Mouse (Mus musculus): ENCODE data around the gene Acot6. TPM values are rescaled to one million over a fixed set of nuclear protein-coding genes. Genes with fewer than 3 reads are reported as not detected.
"Not testable (repeated sequence)": the region's sequence is repeated elsewhere in the genome, so short reads cannot be mapped to it uniquely, and the experiment has no call there.

Acot6 gene
- polyA plus RNA-seq, 1 experiment from 2014 or later, result 1.5 TPM

- WGBS, result 90% methylated on average over 2 of the region's 2 CpGs
- Histone ChIP-seq H3K9me3 (ENCODE audit: control insufficient read depth, low read length) (no peaks in the 10 kb centered on the region), H3K27ac (replicated peaks; ENCODE audit: low read depth, low read length) (no peak overlapping the region), H3K4me2 (ENCODE audit: low read length) (no peak overlapping the region), H3K4me3 (replicated peaks; ENCODE audit: low read depth, low read length) (no peak overlapping the region), H3K36me3 (ENCODE audit: control insufficient read depth, insufficient read depth, low read length) (no peaks in the 10 kb centered on the region), H3K9ac (replicated peaks; ENCODE audit: low read length) (no peak overlapping the region), H3K27me3 (ENCODE audit: control insufficient read depth, insufficient read depth, low read length) (no peaks in the 10 kb centered on the region), H3K4me1 (ENCODE audit: control insufficient read depth, insufficient read depth, low read length) (no peaks in the 10 kb centered on the region)
- ATAC-seq (ENCODE audit: low FRiP score, low TSS enrichment) (no peak), DNase-seq (no peak)
Measured at GRCm38 (mm10) chr12:84083842-84084241, 16.6 kb upstream of the Acot6 start.

GRCm38 (mm10) chr12:84084581-84084980 is 15.9 kb upstream of the Acot6 start:
- Histone ChIP-seq H3K4me2 (ENCODE audit: low read length) (no peak overlapping the region), H3K27ac (replicated peaks; ENCODE audit: low read depth, low read length) (no peak overlapping the region), H3K9me3 (ENCODE audit: control insufficient read depth, low read length) (peaks cover 4% of the 10 kb centered on the region; the same call in 1 of the 2 replicates), H3K27me3 (ENCODE audit: control insufficient read depth, insufficient read depth, low read length) (no peaks in the 10 kb centered on the region), H3K9ac (replicated peaks; ENCODE audit: low read length) (no peak overlapping the region), H3K4me1 (ENCODE audit: control insufficient read depth, insufficient read depth, low read length) (no peaks in the 10 kb centered on the region), H3K4me3 (replicated peaks; ENCODE audit: low read depth, low read length) (no peak overlapping the region), H3K36me3 (ENCODE audit: control insufficient read depth, insufficient read depth, low read length) (no peaks in the 10 kb centered on the region)
- DNase-seq (no peak), ATAC-seq (ENCODE audit: low FRiP score, low TSS enrichment) (no peak)
- 91% methylated on average over 4 of the region's 4 CpGs for WGBS

DNA sequence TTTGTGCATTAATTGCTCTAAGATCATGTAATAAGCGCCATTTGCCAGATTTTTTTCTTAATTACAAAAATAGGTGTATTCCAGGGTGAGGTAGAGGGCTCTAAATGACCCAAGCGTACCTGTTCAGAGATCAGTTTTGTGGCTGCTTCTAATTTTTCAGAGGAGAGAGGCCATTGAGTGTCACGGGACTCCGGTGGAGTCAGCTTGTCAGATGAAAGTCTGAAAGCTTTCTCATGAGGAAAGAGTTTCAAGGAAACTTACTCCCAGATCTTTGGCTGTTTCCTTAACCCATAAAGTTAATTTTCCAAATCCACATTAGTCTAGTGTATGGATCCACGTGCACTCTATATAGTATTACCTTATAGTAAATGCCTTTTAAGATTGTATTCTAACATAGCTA is 5.8 kb upstream of the Acot6 start:
- not testable (repeated sequence) for ATAC-seq (ENCODE audit: low FRiP score, low TSS enrichment); H3K27ac ChIP-seq (replicated peaks; ENCODE audit: low read depth, low read length); H3K9ac ChIP-seq (replicated peaks; ENCODE audit: low read length); DNase-seq; H3K9me3 ChIP-seq (ENCODE audit: control insufficient read depth, low read length); H3K4me1 ChIP-seq (ENCODE audit: control insufficient read depth, insufficient read depth, low read length); H3K27me3 ChIP-seq (ENCODE audit: control insufficient read depth, insufficient read depth, low read length); H3K4me3 ChIP-seq (replicated peaks; ENCODE audit: low read depth, low read length); H3K36me3 ChIP-seq (ENCODE audit: control insufficient read depth, insufficient read depth, low read length); H3K4me2 ChIP-seq (ENCODE audit: low read length)
- 88% methylated on average over 5 of the region's 5 CpGs for WGBS

DNA sequence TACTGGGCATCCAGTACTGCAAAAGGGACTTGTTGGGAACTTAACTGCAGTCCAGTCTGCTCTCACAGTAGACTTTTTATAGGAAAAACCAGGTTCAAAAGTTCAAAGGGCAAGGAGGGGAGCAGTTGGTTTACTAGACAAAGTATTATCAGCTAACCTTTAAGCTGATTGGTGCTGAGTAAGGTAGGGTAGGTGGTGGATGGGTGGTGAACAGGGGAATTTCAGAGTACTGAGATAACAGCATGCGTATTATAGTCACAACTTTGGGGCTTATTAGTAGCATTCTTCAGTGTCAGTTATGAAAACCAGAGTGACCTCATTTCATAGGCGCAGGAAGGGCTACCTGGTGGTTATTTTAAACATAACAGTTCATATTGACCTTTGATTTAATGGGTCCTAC is 849 bp upstream of the Acot6 start:
- Histone ChIP-seq H3K4me3 (replicated peaks; ENCODE audit: low read depth, low read length) (no peak overlapping the region), H3K9me3 (ENCODE audit: control insufficient read depth, low read length) (no peaks in the 10 kb centered on the region), H3K36me3 (ENCODE audit: control insufficient read depth, insufficient read depth, low read length) (no peaks in the 10 kb centered on the region), H3K4me1 (ENCODE audit: control insufficient read depth, insufficient read depth, low read length) (0 out of 2 replicates have a peak, but pooled peaks cover 3% of the 10 kb centered on the region), H3K4me2 (ENCODE audit: low read length) (no peak overlapping the region), H3K27me3 (ENCODE audit: control insufficient read depth, insufficient read depth, low read length) (no peaks in the 10 kb centered on the region), H3K9ac (replicated peaks; ENCODE audit: low read length) (no peak overlapping the region), H3K27ac (replicated peaks; ENCODE audit: low read depth, low read length) (no peak overlapping the region)
- no peak for ATAC-seq (ENCODE audit: low FRiP score, low TSS enrichment)
- DNase-seq, result no peak
- WGBS, result 97% methylated on average over 2 of the region's 2 CpGs

GRCm38 (mm10) chr12:84100071-84100470 is 383 bp upstream of the Acot6 start:
- H3K4me3 ChIP-seq (replicated peaks; ENCODE audit: low read depth, low read length), result no peak overlapping the region; the same call in 1 of the 2 replicates

DNA sequence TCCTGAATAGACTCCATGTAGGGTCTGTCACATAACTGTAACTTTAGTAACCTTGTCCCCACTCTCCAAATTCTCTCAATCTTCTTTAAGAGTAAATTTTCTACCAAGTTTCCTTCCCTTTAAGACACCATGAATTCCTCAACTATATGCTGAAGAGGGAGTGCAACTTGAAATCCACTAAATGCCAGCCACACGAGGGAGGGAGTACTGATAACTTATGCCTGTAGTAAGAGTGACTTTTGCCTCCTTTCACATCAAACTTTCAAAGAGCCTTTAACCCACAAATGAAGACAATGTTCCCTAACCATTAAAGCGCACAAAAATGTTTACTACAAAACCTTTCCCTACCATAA is 1.0 kb downstream of the Acot6 start:
- H3K9me3 ChIP-seq (ENCODE audit: control insufficient read depth, low read length), result no peaks in the 10 kb centered on the region
- peak overlapping the region; percentile 76 for H3K4me2 ChIP-seq (ENCODE audit: low read length)
- peak overlapping the region; percentile 46 for H3K4me3 ChIP-seq (replicated peaks; ENCODE audit: low read depth, low read length)
- H3K4me1 ChIP-seq (ENCODE audit: control insufficient read depth, insufficient read depth, low read length), result 0 out of 2 replicates have a peak, but pooled peaks cover 3% of the 10 kb centered on the region
- H3K9ac ChIP-seq (replicated peaks; ENCODE audit: low read length), result no peak overlapping the region
- no peak for DNase-seq
- no peak overlapping the region for H3K27ac ChIP-seq (replicated peaks; ENCODE audit: low read depth, low read length)
- H3K36me3 ChIP-seq (ENCODE audit: control insufficient read depth, insufficient read depth, low read length), result no peaks in the 10 kb centered on the region
- WGBS, result 68% methylated on average over 2 of the region's 2 CpGs
- no peaks in the 10 kb centered on the region for H3K27me3 ChIP-seq (ENCODE audit: control insufficient read depth, insufficient read depth, low read length)
- ATAC-seq (ENCODE audit: low FRiP score, low TSS enrichment), result no peak

More at GRCm38 (mm10) chr12:84100071-84100470, 383 bp upstream of the Acot6 start:
- H3K36me3 ChIP-seq (ENCODE audit: control insufficient read depth, insufficient read depth, low read length), result no peaks in the 10 kb centered on the region
- DNase-seq (no peak), ATAC-seq (ENCODE audit: low FRiP score, low TSS enrichment) (no peak)
- 0 out of 2 replicates have a peak, but pooled peaks cover 3% of the 10 kb centered on the region for H3K4me1 ChIP-seq (ENCODE audit: control insufficient read depth, insufficient read depth, low read length)
- no peak overlapping the region for H3K9ac ChIP-seq (replicated peaks; ENCODE audit: low read length)
- peak overlapping the region; percentile 76 for H3K4me2 ChIP-seq (ENCODE audit: low read length)
- no peaks in the 10 kb centered on the region for H3K27me3 ChIP-seq (ENCODE audit: control insufficient read depth, insufficient read depth, low read length)
- no peaks in the 10 kb centered on the region for H3K9me3 ChIP-seq (ENCODE audit: control insufficient read depth, low read length)
- no peak overlapping the region for H3K27ac ChIP-seq (replicated peaks; ENCODE audit: low read depth, low read length)
- WGBS, result 50% methylated on average over 1 of the region's 1 CpGs

DNA sequence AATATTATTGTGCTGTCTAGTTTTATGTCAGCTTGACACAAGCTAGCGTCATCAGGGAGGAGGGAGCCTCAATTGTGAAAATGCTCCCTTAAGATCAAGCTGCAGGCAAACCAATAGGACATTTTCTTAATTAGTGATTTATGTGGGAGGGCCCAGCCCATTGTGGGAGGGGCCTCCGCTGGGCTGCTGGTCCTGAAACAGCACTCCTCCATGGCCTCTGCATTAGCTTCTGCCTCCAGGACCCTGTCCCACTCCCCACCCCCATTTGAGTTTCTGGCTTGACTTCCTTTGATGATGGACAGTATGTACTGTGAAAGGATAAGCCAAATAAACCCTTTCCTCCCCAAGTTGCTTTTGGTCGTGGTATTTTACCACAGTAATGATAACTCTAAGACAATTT is 6.6 kb downstream of the Acot6 start:
- Histone ChIP-seq H3K4me1 (ENCODE audit: control insufficient read depth, insufficient read depth, low read length) (no peaks in the 10 kb centered on the region), H3K27me3 (ENCODE audit: control insufficient read depth, insufficient read depth, low read length) (no peaks in the 10 kb centered on the region), H3K27ac (replicated peaks; ENCODE audit: low read depth, low read length) (no peak overlapping the region), H3K4me2 (ENCODE audit: low read length) (no peak overlapping the region), H3K9me3 (ENCODE audit: control insufficient read depth, low read length) (no peaks in the 10 kb centered on the region), H3K4me3 (replicated peaks; ENCODE audit: low read depth, low read length) (no peak overlapping the region), H3K36me3 (ENCODE audit: control insufficient read depth, insufficient read depth, low read length) (no peaks in the 10 kb centered on the region), H3K9ac (replicated peaks; ENCODE audit: low read length) (no peak overlapping the region)
- no peak for ATAC-seq (ENCODE audit: low FRiP score, low TSS enrichment)
- DNase-seq, result no peak
- WGBS, result 83% methylated on average over 3 of the region's 3 CpGs

DNA sequence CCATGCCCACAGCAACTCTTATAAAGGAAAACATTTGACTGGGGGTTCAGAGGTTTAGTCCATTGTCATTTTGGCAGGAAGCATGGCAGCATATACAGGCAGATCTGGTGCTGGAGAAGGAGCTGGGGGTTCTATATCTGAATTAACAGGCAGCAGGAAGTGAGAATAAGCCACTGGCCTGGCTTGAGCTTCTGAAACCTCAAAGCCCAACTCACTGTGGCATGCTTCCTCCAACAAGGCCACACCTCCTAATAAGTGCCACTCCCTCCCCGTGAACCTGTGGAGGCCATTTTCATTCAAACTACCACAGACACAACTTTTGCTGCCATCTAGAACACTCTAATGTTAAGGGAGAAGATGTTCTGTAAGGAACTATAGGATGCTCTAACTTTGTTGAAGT is 7.2 kb downstream of the Acot6 start:
- H3K4me3 ChIP-seq (replicated peaks; ENCODE audit: low read depth, low read length), result no peak overlapping the region
- ATAC-seq (ENCODE audit: low FRiP score, low TSS enrichment) (no peak), DNase-seq (no peak)
- no peak overlapping the region for H3K9ac ChIP-seq (replicated peaks; ENCODE audit: low read length)
- no peaks in the 10 kb centered on the region for H3K27me3 ChIP-seq (ENCODE audit: control insufficient read depth, insufficient read depth, low read length)
- no peak overlapping the region for H3K4me2 ChIP-seq (ENCODE audit: low read length)
- no peaks in the 10 kb centered on the region for H3K36me3 ChIP-seq (ENCODE audit: control insufficient read depth, insufficient read depth, low read length)
- H3K27ac ChIP-seq (replicated peaks; ENCODE audit: low read depth, low read length), result no peak overlapping the region
- H3K9me3 ChIP-seq (ENCODE audit: control insufficient read depth, low read length), result no peaks in the 10 kb centered on the region
- no peaks in the 10 kb centered on the region for H3K4me1 ChIP-seq (ENCODE audit: control insufficient read depth, insufficient read depth, low read length)
- WGBS, result 80% methylated on average over 1 of the region's 1 CpGs

- H3K36me3 ChIP-seq (ENCODE audit: control insufficient read depth, insufficient read depth, low read length), result no peaks in the 10 kb centered on the region
- DNase-seq, result no peak
- H3K27ac ChIP-seq (replicated peaks; ENCODE audit: low read depth, low read length), result no peak overlapping the region
- H3K4me1 ChIP-seq (ENCODE audit: control insufficient read depth, insufficient read depth, low read length), result peaks cover 3% of the 10 kb centered on the region; the same call in 1 of the 2 replicates
- H3K4me3 ChIP-seq (replicated peaks; ENCODE audit: low read depth, low read length), result no peak overlapping the region
- WGBS, result 73% methylated on average over 1 of the region's 1 CpGs
- no peak overlapping the region for H3K4me2 ChIP-seq (ENCODE audit: low read length)
- H3K9me3 ChIP-seq (ENCODE audit: control insufficient read depth, low read length), result no peaks in the 10 kb centered on the region
- no peak for ATAC-seq (ENCODE audit: low FRiP score, low TSS enrichment)
- H3K9ac ChIP-seq (replicated peaks; ENCODE audit: low read length), result no peak overlapping the region
- no peaks in the 10 kb centered on the region for H3K27me3 ChIP-seq (ENCODE audit: control insufficient read depth, insufficient read depth, low read length)
Measured at GRCm38 (mm10) chr12:84109924-84110323, 9.5 kb downstream of the Acot6 start.
